Mouse (Mus musculus) 416B (cell line): ENCODE data around the gene Olfr112.
"Not testable (repeated sequence)": the region's sequence is repeated elsewhere in the genome, so short reads cannot be mapped to it uniquely, and the experiment has no call there.

Source experiments
- DNase-seq: peaks from one replicate; pipeline ENCODE4 v3.0.0; 2011; ENCODE audit warnings: low read depth

Olfr112 gene

GRCm38 (mm10) chr17:37569351-37569750 is at the start of gene Olfr112:
Gene Olfr112, minus strand, starts transcription at chr17:37569451.
- DNase-seq: no peak

DNA sequence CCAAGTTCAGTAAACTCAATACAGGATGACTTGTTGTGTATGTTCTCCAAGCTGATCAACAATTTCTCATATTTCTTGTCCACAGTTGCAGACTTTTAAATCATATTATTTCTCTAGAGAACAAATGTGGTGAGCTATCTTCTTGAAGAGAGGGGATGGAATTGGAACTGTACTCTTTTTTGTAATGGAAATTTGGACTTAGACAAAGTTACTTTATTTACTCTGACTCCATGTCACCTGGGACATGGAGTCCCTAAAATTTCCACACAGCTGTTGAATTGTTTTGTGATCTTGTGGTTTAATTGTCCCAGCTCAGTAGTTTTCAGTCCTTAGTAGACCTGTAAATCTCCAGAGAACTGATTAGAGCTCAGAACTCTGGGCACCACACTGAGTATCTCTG is 23.4 kb upstream of the Olfr112 start, which contains the start of gene Olfr114:
TSS of gene Olfr114 (minus strand) at position 101 of the 400 bp plus-strand sequence.
- no peak for DNase-seq

GRCm38 (mm10) chr17:37577563-37577962 is 8.3 kb upstream of the Olfr112 start, which contains the start of gene Olfr113:
Gene Olfr113, minus strand, starts transcription at chr17:37577663.
- DNase-seq: no peak

DNA sequence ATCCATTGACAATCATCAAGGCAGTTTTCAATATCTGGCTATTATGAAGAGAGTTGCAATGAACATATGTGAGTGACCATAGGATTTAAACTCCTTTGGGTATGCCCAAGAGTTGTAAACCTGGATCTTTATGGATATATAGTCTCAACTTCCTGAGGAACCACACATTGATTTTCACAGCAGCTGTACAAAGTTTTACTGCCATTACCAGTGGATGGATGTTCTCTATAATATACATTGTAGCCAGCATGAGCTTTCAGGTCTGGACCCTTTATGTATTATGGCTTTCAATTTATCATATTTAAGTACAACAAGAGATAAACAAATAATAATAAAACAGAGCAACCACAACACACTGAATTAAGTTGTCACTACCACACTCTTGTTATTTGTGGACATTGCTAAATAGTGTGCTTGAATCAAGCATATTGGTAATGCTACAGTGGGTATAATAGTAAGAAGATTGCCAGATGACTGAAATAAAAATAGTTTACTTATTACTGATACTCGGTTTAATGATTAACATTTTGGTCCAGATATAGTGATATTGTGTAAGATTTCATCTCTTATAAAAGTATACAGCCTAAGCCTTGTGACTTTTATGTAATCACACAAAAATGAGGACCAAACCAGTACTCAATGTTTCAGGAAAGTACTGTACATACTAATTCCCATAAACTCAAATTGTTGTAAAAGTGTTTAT is 10.2 kb downstream of the Olfr112 start:
- no peak for DNase-seq

DNA sequence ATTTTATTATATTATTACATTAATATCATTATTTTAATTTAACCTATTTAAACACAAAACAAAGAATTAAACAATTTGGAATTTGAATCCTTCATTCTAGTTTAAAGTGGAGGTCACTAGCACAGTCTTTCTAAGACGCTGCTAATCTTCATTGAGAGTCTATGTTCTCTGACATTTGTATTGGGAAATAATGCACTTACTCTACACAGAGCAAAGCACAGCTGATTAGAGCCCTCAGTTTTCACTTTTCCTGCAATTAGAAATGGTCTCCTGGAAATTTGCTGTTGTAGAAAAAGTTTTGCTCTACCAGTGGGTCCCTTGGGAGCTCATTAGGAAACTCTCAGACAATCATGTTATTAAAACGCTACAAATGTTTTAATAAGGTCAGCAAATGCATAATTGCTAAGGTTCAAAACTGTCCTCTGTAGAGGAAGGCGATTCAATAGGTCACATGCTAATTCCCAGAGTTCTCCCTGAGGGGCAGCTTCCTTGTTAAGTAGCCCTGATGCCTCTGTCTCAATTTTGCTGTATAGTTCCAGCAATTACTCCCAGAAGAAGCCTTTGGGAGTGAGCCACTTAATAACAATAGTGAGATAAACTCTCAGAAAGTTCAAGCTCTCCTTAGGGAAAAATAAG is 25.3 kb downstream of the Olfr112 start:
- DNase-seq: no peak

GRCm38 (mm10) chr17:37541454-37542119 is 27.7 kb downstream of the Olfr112 start:
- DNase-seq: no peak

DNA sequence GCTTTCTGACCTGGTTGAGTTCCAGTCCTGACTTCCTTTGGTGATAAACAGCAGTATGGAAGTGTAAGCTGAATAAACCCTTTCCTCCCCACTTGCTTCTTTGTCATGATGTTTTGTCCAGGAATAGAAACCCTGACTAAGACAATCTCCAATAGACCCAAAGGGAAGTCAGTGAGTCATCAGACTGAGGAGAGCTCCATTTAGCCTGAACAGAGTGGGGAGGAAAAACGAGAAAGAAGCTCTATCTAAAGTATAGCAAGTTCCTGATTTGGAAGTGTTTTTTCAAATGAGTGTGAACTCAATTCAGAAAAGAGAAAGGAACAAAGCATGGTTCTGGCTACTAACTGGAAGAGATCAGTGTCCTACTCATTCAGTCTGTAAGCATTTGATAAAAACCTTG is 30.8 kb downstream of the Olfr112 start:
- DNase-seq: not testable (repeated sequence)

DNA sequence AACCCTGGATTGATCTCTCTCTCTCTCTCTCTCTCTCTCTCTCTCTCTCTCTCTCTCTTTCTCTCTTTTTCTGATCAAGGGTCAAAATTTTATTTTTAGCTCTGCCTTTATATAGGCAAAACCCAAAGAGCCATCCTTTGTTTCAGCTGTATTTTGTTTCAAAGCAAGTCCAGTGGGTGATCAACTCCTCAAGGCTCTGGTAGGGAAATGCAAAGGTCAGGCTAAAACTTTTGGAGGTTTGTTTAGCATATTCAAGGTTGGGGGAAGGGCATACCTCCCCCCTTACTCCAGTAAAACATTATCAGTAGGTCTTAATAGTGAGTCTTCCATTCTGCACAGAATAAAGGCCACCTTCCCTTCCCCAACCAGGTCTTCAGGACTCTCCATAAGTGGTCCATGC is 34.1 kb downstream of the Olfr112 start:
- no peak for DNase-seq

DNA sequence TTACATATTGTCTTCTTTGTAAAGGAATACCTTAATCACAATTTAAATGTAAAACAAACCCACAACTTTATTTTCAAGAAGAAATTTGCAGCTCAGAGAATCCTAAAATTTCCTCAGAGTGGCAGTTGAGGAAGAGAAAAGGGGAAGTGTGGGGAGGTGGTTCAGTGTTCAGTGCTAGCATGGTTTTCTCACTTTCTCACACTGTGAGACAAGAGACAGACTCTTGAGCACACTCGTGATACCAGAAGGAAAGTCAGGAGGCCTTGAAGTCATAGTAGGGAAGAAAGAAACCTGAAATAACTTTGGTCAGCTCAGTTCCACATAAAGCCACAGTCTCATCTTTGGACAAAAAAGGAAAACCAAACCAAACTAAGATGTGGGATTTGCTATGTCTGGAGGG is 43.8 kb downstream of the Olfr112 start:
- not testable (repeated sequence) for DNase-seq

DNA sequence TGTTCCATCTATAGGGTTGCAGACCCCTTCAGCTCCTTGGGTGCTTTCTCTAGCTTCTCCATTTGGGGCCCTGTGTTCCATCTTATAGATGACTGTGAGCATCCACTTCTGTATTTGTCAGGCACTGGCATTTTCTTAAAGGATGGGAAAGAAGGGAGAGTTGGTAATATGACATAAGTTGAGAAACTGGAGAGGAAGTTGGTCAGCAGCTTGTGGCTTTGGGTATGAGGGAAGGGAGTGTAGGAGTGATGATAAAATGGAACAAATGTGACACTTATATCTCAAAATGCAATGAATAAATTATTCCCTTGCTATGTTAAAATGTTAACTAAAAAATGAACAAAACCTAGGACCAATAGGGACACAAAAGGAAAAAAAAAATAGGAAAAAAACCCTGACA is 44.6 kb downstream of the Olfr112 start:
- not testable (repeated sequence) for DNase-seq
